Mouse (Mus musculus): ENCODE measurements around the gene Kcng1.

DNA sequence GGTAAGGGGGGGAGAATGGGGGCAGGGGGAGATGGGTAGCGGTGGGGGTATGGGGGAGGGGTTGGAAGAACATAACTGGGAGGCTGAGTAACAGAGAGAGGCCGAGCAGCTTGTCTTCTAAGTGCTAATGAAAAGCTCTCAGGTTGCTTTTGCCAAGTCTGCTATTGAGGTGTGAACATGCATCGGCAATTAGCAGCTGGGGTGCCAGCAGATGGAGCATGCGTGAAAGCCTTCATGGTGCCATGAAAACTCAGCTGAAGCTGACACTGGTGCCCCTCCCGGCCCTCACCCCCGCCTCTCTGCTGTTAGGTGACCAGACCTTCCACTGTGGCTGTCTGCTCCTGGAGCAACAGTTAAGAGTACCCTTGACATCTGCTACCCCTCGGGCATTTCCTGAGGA is 27.7 kb downstream of the Kcng1 start:
- TF ChIP-seq POLR2A (IDR thresholded peaks at IDR 0.05; ENCODE audit: borderline replicate concordance, low read depth, low read length) (no peak), CTCF (IDR thresholded peaks at IDR 0.05; ENCODE audit: low read depth, low read length) (no peak)

Measured in bone marrow macrophage, adult 2 months (primary cell).